Mouse (Mus musculus): ENCODE results near the gene Lrch3.

- TF ChIP-seq CTCF (conservative IDR thresholded peaks at IDR 0.05; ENCODE audit: low read length) (no peak), NANOG (IDR thresholded peaks at IDR 0.05; ENCODE audit: borderline replicate concordance, low read length) (no peak), POU5F1 (IDR thresholded peaks at IDR 0.05; ENCODE audit: borderline replicate concordance, low read length) (no peak)
Measured at GRCm38 (mm10) chr16:32929918-32930317, 16.0 kb downstream of the Lrch3 start.
